Mouse (Mus musculus) liver, embryonic 12.5 days (tissue): ENCODE results near the gene Krtap4-6. TPM values are rescaled to one million over a fixed set of nuclear protein-coding genes. Genes with fewer than 3 reads are reported as not detected.
"Not testable (repeated sequence)": the region's sequence is repeated elsewhere in the genome, so short reads cannot be mapped to it uniquely, and the experiment has no call there.

ENCODE experiments used
- ATAC-seq: fragments of 200-750 bp; cut with Nextera tagmentation; 2 replicates; pipeline ENCODE4 v1.8.0; 2017; ENCODE audit warnings: moderate number of reproducible peaks, mild to moderate bottlenecking, moderate library complexity
- H3K27ac ChIP-seq: fragments of 300-500 bp; sonication (generic); 2 replicates; pipeline ENCODE4 v1.5.1; 2016; ENCODE audit warnings: mild to moderate bottlenecking
- H3K27me3 ChIP-seq: fragments of 300-500 bp; sonication (generic); replicated peaks from 2 replicates; pipeline ENCODE4 v1.6.1; 2016; ENCODE audit warnings: mild to moderate bottlenecking, moderate library complexity
- H3K36me3 ChIP-seq: fragments of 300-500 bp; sonication (generic); 2 replicates; pipeline ENCODE4 v1.6.1; 2016; ENCODE audit warnings: mild to moderate bottlenecking, moderate library complexity
- H3K4me1 ChIP-seq: fragments of 300-500 bp; sonication (generic); 2 replicates; pipeline ENCODE4 v1.6.1; 2016
- H3K4me2 ChIP-seq: fragments of 300-500 bp; sonication (generic); 2 replicates; pipeline ENCODE4 v1.6.1; 2016; ENCODE audit warnings: mild to moderate bottlenecking, moderate library complexity
- H3K4me3 ChIP-seq: fragments of 300-500 bp; sonication (generic); 2 replicates; pipeline ENCODE4 v1.5.1; 2016; ENCODE audit warnings: mild to moderate bottlenecking, moderate library complexity
- H3K9ac ChIP-seq: fragments of 300-500 bp; sonication (generic); 2 replicates; pipeline ENCODE4 v1.6.1; 2016; ENCODE audit warnings: mild to moderate bottlenecking, moderate library complexity
- H3K9me3 ChIP-seq: fragments of 300-500 bp; sonication (generic); replicated peaks from 2 replicates; pipeline ENCODE4 v1.6.1; 2016; ENCODE audit warnings: mild to moderate bottlenecking, moderate library complexity
- WGBS: fragments of 180-500 bp; shearing (Covaris S2); methylation state at CpG from one replicate; pipeline ENCODE4 v1.1.7; 2016; ENCODE audit not compliant: insufficient replicate concordance; 5-methylcytosine and 5-hydroxymethylcytosine counted together
- polyA plus RNA-seq: library from polyadenylated mRNA; unstranded; fragments of >200 nt; fragmentation: Nextera tagmentation; extraction: Ambion mirVana; gene quantifications from 2 replicates; pipeline ENCODE4 v1.2.1, GENCODE M21; 2016

The Krtap4-6 gene
- polyA plus RNA-seq: not detected in 2 replicates

GRCm38 (mm10) chr11:99665860-99666259, at the start of gene Krtap4-6:
Gene Krtap4-6, minus strand, starts transcription at chr11:99665960.
- no peaks in the 10 kb centered on the region for H3K27me3 ChIP-seq
- H3K4me3 ChIP-seq: no peak within 1 kb of the TSS
- H3K4me1 ChIP-seq: no peaks in the 10 kb centered on the region
- H3K27ac ChIP-seq: no peak within 1 kb of the TSS
- no peak within 1 kb of the TSS for H3K4me2 ChIP-seq
- H3K36me3 ChIP-seq: no peaks in the 10 kb centered on the region
- H3K9ac ChIP-seq: no peak within 1 kb of the TSS
- no peaks in the 10 kb centered on the region for H3K9me3 ChIP-seq
- no peak for ATAC-seq

DNA sequence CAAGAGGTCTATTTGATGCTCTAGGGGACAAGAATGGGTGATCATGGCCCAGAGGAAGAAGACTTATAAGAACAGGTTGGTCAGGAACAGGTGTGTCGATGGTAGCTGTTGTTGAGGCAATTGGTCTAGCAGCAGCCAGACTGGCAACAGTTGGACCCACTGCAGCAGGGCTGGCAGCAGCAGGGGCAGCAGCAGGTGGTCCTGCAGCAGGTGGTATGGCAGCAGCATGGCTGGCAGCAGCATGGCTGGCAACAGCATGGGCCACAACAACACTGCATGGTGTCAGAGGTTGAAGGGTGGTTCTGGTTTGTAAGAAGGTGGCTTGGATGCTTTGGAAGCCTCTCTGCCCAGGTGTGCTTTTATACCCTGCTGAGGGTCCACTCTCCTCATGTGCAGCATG, 24.7 kb upstream of the Krtap4-6 start, which contains the start of gene Gm14190:
Gene Gm14190 (minus strand): TSS at position 278 of the 400 bp plus-strand sequence.
- Histone ChIP-seq H3K36me3 (no peaks in the 10 kb centered on the region), H3K27me3 (no peaks in the 10 kb centered on the region), H3K9me3 (no peaks in the 10 kb centered on the region), H3K4me1 (no peaks in the 10 kb centered on the region), H3K9ac (no peak within 1 kb of the TSS), H3K27ac (no peak within 1 kb of the TSS), H3K4me3 (no peak within 1 kb of the TSS), H3K4me2 (no peak within 1 kb of the TSS)
- ATAC-seq: no peak
- 67% methylated on average over 1 of the region's 1 CpGs for WGBS

GRCm38 (mm10) chr11:99685235-99685634, 19.5 kb upstream of the Krtap4-6 start:
- H3K27ac ChIP-seq: not testable (repeated sequence)

GRCm38 (mm10) chr11:99683481-99683880, 17.7 kb upstream of the Krtap4-6 start:
- ATAC-seq: no peak
- WGBS: 58% methylated on average over 2 of the region's 2 CpGs
- Histone ChIP-seq H3K4me2 (no peak overlapping the region), H3K36me3 (no peaks in the 10 kb centered on the region), H3K9me3 (no peaks in the 10 kb centered on the region), H3K9ac (no peak overlapping the region), H3K4me1 (no peaks in the 10 kb centered on the region), H3K27me3 (no peaks in the 10 kb centered on the region), H3K4me3 (no peak overlapping the region), H3K27ac (no peak overlapping the region)

More at GRCm38 (mm10) chr11:99685235-99685634, 19.5 kb upstream of the Krtap4-6 start:
- not testable (repeated sequence) for H3K4me1 ChIP-seq, ATAC-seq, H3K27me3 ChIP-seq, H3K4me3 ChIP-seq, H3K4me2 ChIP-seq, H3K9ac ChIP-seq, H3K36me3 ChIP-seq, H3K9me3 ChIP-seq
- 61% methylated on average over 1 of the region's 1 CpGs for WGBS

DNA sequence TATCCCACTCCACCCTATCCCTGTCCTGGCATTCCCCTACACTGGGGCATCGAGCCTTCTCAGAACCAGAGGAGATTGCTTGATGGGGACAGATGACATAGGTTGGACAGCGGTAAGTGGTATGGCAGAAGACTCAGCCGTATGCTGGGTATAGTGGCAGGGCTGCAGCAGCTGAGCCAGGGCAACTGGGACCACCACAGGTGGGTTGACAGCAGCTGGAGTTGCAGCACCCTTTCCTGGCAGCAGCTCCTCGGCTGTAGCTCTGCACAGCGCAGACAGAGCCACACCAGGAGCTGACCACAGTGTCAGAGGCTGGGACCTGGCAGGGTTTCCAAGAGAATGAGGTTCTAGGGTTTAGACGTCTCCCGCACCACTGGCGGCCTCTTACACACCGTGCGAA, 3.0 kb downstream of the Krtap4-6 start:
- H3K36me3 ChIP-seq: no peaks in the 10 kb centered on the region
- H3K27ac ChIP-seq: no peak overlapping the region
- 70% methylated on average over 10 of the region's 10 CpGs for WGBS
- no peaks in the 10 kb centered on the region for H3K4me1 ChIP-seq
- no peak overlapping the region for H3K4me2 ChIP-seq
- H3K9me3 ChIP-seq: no peaks in the 10 kb centered on the region
- no peak overlapping the region for H3K4me3 ChIP-seq
- no peaks in the 10 kb centered on the region for H3K27me3 ChIP-seq
- ATAC-seq: no peak
- no peak overlapping the region for H3K9ac ChIP-seq

- no peak for ATAC-seq
- no peak overlapping the region for H3K27ac ChIP-seq
These were observed 6.5 kb downstream of the Krtap4-6 start for GRCm38 (mm10) chr11:99659256-99659655.

GRCm38 (mm10) chr11:99658467-99659010, 7.2 kb downstream of the Krtap4-6 start, which contains the start of gene Gm11563:
Gene Gm11563, minus strand, starts transcription at chr11:99658960.
- not testable (repeated sequence) for ATAC-seq

More at GRCm38 (mm10) chr11:99659256-99659655, 6.5 kb downstream of the Krtap4-6 start:
- Histone ChIP-seq H3K36me3 (no peaks in the 10 kb centered on the region), H3K27me3 (no peaks in the 10 kb centered on the region), H3K4me2 (no peak overlapping the region), H3K9me3 (no peaks in the 10 kb centered on the region), H3K4me1 (no peaks in the 10 kb centered on the region), H3K9ac (no peak overlapping the region), H3K4me3 (no peak overlapping the region)
- 73% methylated on average over 4 of the region's 4 CpGs for WGBS

DNA sequence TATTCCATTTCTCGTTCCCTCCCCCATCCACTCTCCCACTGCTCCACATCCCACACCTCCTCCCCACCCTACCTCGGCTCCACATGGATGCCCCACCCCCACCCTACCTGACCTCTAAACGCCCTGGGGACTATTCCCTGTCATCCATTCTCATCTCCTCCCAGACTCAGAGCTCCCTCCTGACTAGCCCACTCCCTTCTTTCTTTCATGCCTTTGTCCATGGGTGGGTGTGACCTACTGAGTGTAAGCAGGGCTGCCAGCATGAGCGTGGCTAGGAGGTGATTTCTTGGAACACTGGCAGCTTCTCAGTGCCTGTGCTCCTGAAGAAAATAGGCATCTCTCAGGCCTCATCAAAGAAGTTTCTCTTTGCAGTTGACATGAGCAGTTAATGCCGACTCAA, 8.7 kb downstream of the Krtap4-6 start:
- Histone ChIP-seq H3K4me2 (no peak overlapping the region), H3K36me3 (no peaks in the 10 kb centered on the region), H3K9me3 (no peaks in the 10 kb centered on the region), H3K27ac (no peak overlapping the region), H3K27me3 (no peaks in the 10 kb centered on the region), H3K9ac (no peak overlapping the region), H3K4me1 (no peaks in the 10 kb centered on the region), H3K4me3 (no peak overlapping the region)
- ATAC-seq: no peak
- 45% methylated on average over 5 of the region's 5 CpGs for WGBS

More at GRCm38 (mm10) chr11:99658467-99659010, 7.2 kb downstream of the Krtap4-6 start, which contains the start of gene Gm11563:
- WGBS: 39% methylated on average over 10 of the region's 10 CpGs
- H3K27me3 ChIP-seq, H3K36me3 ChIP-seq, H3K27ac ChIP-seq, H3K9me3 ChIP-seq, H3K4me3 ChIP-seq, H3K9ac ChIP-seq, H3K4me1 ChIP-seq, H3K4me2 ChIP-seq: not testable (repeated sequence)

DNA sequence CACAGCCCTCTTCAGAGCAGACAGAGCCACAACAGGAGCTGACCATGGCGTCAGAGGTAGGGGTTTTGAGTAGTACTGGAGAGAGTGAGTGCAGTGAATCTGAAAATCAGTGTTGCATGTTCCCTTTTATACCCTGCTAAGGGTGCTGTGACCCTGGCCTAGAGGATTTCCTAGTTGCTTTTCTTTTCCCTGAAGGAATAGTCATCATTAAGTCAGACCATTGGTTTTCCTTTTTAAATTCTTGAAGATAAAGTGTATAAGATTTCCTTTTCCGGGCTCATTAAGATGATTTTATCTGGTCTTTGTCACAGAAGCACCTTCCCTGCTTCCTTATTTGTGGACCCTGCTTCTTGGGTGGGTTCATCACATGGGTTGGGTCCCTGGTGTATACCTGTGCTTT, 15.6 kb downstream of the Krtap4-6 start, which contains the start of gene Gm11555:
Gene Gm11555 (minus strand): TSS at position 101 of the 400 bp plus-strand sequence.
- H3K36me3 ChIP-seq: no peaks in the 10 kb centered on the region
- WGBS: 50% methylated on average over 2 of the region's 2 CpGs
- no peak for ATAC-seq

DNA sequence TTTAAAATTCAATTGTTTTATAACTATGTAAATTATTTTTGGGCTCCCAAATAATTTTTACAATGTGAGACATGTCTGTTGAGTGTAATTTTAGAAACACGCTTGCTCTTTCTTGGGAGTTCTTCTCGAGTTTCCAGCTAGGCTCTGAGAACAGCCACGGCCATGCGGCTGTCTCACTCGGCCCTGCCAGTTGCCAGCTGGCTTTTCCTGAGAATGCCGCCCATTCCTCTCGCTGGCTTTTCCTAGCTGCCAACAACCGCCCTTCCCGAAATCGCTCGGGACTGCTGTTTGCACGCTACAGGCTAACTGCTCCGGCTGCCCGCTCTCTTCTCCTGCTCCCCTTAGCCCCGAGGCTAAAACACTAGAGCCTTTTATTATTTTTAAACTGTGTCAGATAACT, 19.3 kb downstream of the Krtap4-6 start:
- H3K9me3 ChIP-seq: no peaks in the 10 kb centered on the region
- WGBS: 85% methylated on average over 15 of the region's 15 CpGs

More for the DNA sequence above, 15.6 kb downstream of the Krtap4-6 start, which contains the start of gene Gm11555:
- Histone ChIP-seq H3K4me2 (no peak within 1 kb of the TSS), H3K4me3 (no peak within 1 kb of the TSS), H3K9ac (no peak within 1 kb of the TSS), H3K27me3 (no peaks in the 10 kb centered on the region), H3K27ac (no peak within 1 kb of the TSS), H3K4me1 (no peaks in the 10 kb centered on the region), H3K9me3 (no peaks in the 10 kb centered on the region)

DNA sequence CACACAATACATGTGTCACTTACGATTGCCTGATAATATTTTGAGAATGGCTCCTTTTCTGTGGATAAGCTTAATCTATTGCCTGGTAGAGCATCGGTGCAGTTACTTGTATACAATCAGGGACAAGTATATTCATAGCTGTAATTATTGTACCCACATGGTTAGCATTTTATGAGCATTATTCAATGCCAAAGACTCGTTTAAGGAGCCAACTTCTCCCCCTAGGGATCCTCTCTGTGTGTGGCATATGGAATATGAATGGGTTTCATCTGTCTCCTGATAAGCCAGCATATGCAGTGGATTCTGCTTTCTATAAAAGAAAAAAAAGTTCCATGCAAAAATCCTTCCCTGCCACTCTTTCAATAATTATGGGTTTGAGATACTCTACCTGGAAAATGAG, 21.4 kb downstream of the Krtap4-6 start:
- ATAC-seq: no peak
- Histone ChIP-seq H3K36me3 (no peaks in the 10 kb centered on the region), H3K27ac (no peak overlapping the region), H3K4me1 (no peaks in the 10 kb centered on the region), H3K27me3 (no peaks in the 10 kb centered on the region), H3K4me2 (no peak overlapping the region), H3K9me3 (no peaks in the 10 kb centered on the region), H3K9ac (no peak overlapping the region), H3K4me3 (no peak overlapping the region)
- 56% methylated on average over 3 of the region's 3 CpGs for WGBS

More for the DNA sequence above, 19.3 kb downstream of the Krtap4-6 start:
- ATAC-seq: no peak
- Histone ChIP-seq H3K27ac (no peak overlapping the region), H3K4me1 (no peaks in the 10 kb centered on the region), H3K27me3 (no peaks in the 10 kb centered on the region), H3K9ac (no peak overlapping the region), H3K4me2 (no peak overlapping the region), H3K36me3 (no peaks in the 10 kb centered on the region), H3K4me3 (no peak overlapping the region)

- not testable (repeated sequence) for H3K4me3 ChIP-seq, H3K27me3 ChIP-seq, H3K9ac ChIP-seq, H3K4me2 ChIP-seq, H3K27ac ChIP-seq, H3K9me3 ChIP-seq, ATAC-seq, H3K36me3 ChIP-seq, H3K4me1 ChIP-seq
- WGBS: 75% methylated on average over 9 of the region's 9 CpGs
These were observed 22.1 kb downstream of the Krtap4-6 start, which contains the start of gene Krtap4-7 for GRCm38 (mm10) chr11:99643635-99644139. Gene Krtap4-7, minus strand, starts transcription at chr11:99644089.
